Mouse (Mus musculus) heart, adult 2 months (tissue): ENCODE results near the gene Acvrl1. TPM values are rescaled to one million over a fixed set of nuclear protein-coding genes. Genes with fewer than 3 reads are reported as not detected.
"Not testable (repeated sequence)": the region's sequence is repeated elsewhere in the genome, so short reads cannot be mapped to it uniquely, and the experiment has no call there.

Experiments used
- DNase-seq, 2 experiments: peaks; one replicate each; pipeline ENCODE4 v3.0.0; 2021
- H3K27ac ChIP-seq: fragments of 200-600 bp; 2 replicates; pipeline ENCODE4 v1.8.1; 2022
- H3K27me3 ChIP-seq: fragments of 200-500 bp; 2 replicates; pipeline ENCODE4 v1.6.1; 2012; ENCODE audit warnings: mild to moderate bottlenecking, low read length, inconsistent platforms, mixed read lengths; ENCODE audit not compliant: control insufficient read depth, insufficient read depth
- H3K36me3 ChIP-seq: fragments of 200-500 bp; 2 replicates; pipeline ENCODE4 v1.6.1; 2012; ENCODE audit warnings: low read length, inconsistent platforms; ENCODE audit not compliant: control insufficient read depth, insufficient read depth
- H3K4me1 ChIP-seq: fragments of 200-500 bp; 2 replicates; pipeline ENCODE4 v1.6.1; 2011; ENCODE audit warnings: low read length; ENCODE audit not compliant: control insufficient read depth, insufficient read depth
- H3K4me3 ChIP-seq: fragments of 200-600 bp; 2 replicates; pipeline ENCODE4 v1.8.1; 2022
- H3K79me2 ChIP-seq: fragments of 200-500 bp; replicated peaks from 2 replicates; pipeline ENCODE4 v1.6.1; 2012; ENCODE audit warnings: mild to moderate bottlenecking, inconsistent platforms, low read length, moderate library complexity, mixed read lengths; ENCODE audit not compliant: control insufficient read depth, insufficient read depth
- H3K9ac ChIP-seq: fragments of 200-500 bp; 2 replicates; pipeline ENCODE4 v1.6.1; 2012; ENCODE audit warnings: low read depth, mild to moderate bottlenecking, control low read depth, inconsistent platforms, low read length, mixed read lengths
- CTCF ChIP-seq: fragments of 200-600 bp; IDR thresholded peaks from 2 replicates; pipeline ENCODE4 v1.8.1; 2022; ENCODE audit warnings: antibody characterized with exemption, mild to moderate bottlenecking, moderate library complexity
- EP300 ChIP-seq: fragments of 200-500 bp; IDR thresholded peaks from 2 replicates; pipeline ENCODE4 v1.6.1; 2011; ENCODE audit warnings: low read depth, low read length, control low read depth; ENCODE audit not compliant: insufficient read depth
- POLR2A ChIP-seq: fragments of 200-500 bp; IDR thresholded peaks from 2 replicates; pipeline ENCODE4 v1.6.1; 2011; ENCODE audit warnings: mild to moderate bottlenecking, low read depth, low read length, control low read depth; ENCODE audit not compliant: insufficient read depth
- WGBS: fragments of 180-500 bp; shearing (Covaris S2); methylation state at CpG from one replicate; pipeline ENCODE4 v1.1.7; 2018; 5-methylcytosine and 5-hydroxymethylcytosine counted together
- intact Hi-C: fragments of 180-260 bp; cut with DNase I; formaldehyde crosslinking; loops from one replicate; pipeline ENCODE4 v1.15.1; 2025
- polyA plus RNA-seq: library from polyadenylated mRNA; depleted of rRNA; stranded (reverse); fragments of >200 nt; gene quantifications from 2 replicates; pipeline ENCODE4 v1.2.3, GENCODE M21; 2012
- total RNA-seq, 2 experiments: library from RNA; stranded (reverse); gene quantifications; 2 replicates each; pipeline ENCODE4 v1.2.3; 2021

The Acvrl1 gene
- total and polyA plus RNA-seq, 3 experiments = 24.1 to 35.0 (median 29.5) TPM

GRCm38 (mm10) chr15:101113778-101114177, 14.5 kb upstream of the Acvrl1 start:
- not testable (repeated sequence) for H3K4me1 ChIP-seq, H3K4me3 ChIP-seq, H3K79me2 ChIP-seq, H3K27me3 ChIP-seq, H3K36me3 ChIP-seq, H3K9ac ChIP-seq, DNase-seq
- intact Hi-C loops = loop anchor here (1.0 kb wide), 1 partner anchor 32 kb away; no protein-coding TSS in a partner anchor
- WGBS = 66% methylated on average over 2 of the region's 2 CpGs
- H3K27ac ChIP-seq = peak overlapping the region; percentile 40
- TF ChIP-seq CTCF = peak; percentile 52

GRCm38 (mm10) chr15:101115511-101116110, 12.7 kb upstream of the Acvrl1 start, which contains the start of gene Ankrd33:
TSS of gene Ankrd33 (plus strand) at chr15:101115755.
- intact Hi-C loops = loop anchor here (5.0 kb wide), 1 partner anchor 38 kb away; the partner anchor contains the start of gene Fignl2
- 71% methylated on average over 5 of the region's 5 CpGs for WGBS
- DNase-seq = no peak

GRCm38 (mm10) chr15:101118399-101119125, 9.8 kb upstream of the Acvrl1 start:
- no peak overlapping the region for H3K4me3 ChIP-seq
- intact Hi-C loops = loop anchor here (2.0 to 5.0 kb wide), 2 partner anchors 41 to 80 kb away; partner anchors contain the start of gene Fignl2
- WGBS = 64% methylated on average over 14 of the region's 14 CpGs

More at GRCm38 (mm10) chr15:101115511-101116110, 12.7 kb upstream of the Acvrl1 start, which contains the start of gene Ankrd33:
- no peaks in the 10 kb centered on the region for H3K27me3 ChIP-seq
- no peaks in the 10 kb centered on the region for H3K79me2 ChIP-seq
- no peaks in the 10 kb centered on the region for H3K36me3 ChIP-seq
- TF ChIP-seq POLR2A = no peak
- no peak for TF ChIP-seq CTCF
- TF ChIP-seq EP300 = no peak
- no peak within 1 kb of the TSS for H3K4me3 ChIP-seq
- no peak within 1 kb of the TSS for H3K27ac ChIP-seq
- H3K9ac ChIP-seq = no peak within 1 kb of the TSS
- H3K4me1 ChIP-seq = peaks cover 3% of the 10 kb centered on the region; the same call in 1 of the 2 replicates

GRCm38 (mm10) chr15:101121411-101122289, 6.7 kb upstream of the Acvrl1 start:
- TF ChIP-seq POLR2A (no peak), EP300 (no peak), CTCF (no peak)
- H3K4me3 ChIP-seq = no peak overlapping the region
- DNase-seq = peak in 1 of 2 experiments; percentile 20
- H3K27me3 ChIP-seq = no peaks in the 10 kb centered on the region
- H3K4me1 ChIP-seq = peaks cover 11% of the 10 kb centered on the region
- no peaks in the 10 kb centered on the region for H3K79me2 ChIP-seq
- H3K27ac ChIP-seq = no peak overlapping the region; the same call in 1 of the 2 replicates
- WGBS = 86% methylated on average over 9 of the region's 9 CpGs
- intact Hi-C loops = no loop called here
- H3K36me3 ChIP-seq = no peaks in the 10 kb centered on the region
- no peak overlapping the region for H3K9ac ChIP-seq

More at GRCm38 (mm10) chr15:101118399-101119125, 9.8 kb upstream of the Acvrl1 start:
- Histone ChIP-seq H3K9ac (no peak overlapping the region), H3K36me3 (no peaks in the 10 kb centered on the region), H3K79me2 (no peaks in the 10 kb centered on the region), H3K27ac (no peak overlapping the region), H3K4me1 (peaks cover 10% of the 10 kb centered on the region), H3K27me3 (no peaks in the 10 kb centered on the region)
- TF ChIP-seq POLR2A = no peak
- peak; percentile 76 for TF ChIP-seq CTCF
- no peak for TF ChIP-seq EP300
- peak in 1 of 2 experiments; percentile 24 for DNase-seq

- Histone ChIP-seq H3K27me3 (no peaks in the 10 kb centered on the region), H3K79me2 (no peaks in the 10 kb centered on the region), H3K4me1 (peaks cover 13% of the 10 kb centered on the region), H3K9ac (no peak overlapping the region), H3K27ac (peak overlapping the region; percentile 94), H3K4me3 (no peak overlapping the region), H3K36me3 (no peaks in the 10 kb centered on the region)
- DNase-seq = peak; percentile 30 to 41
- no peak for TF ChIP-seq POLR2A
- TF ChIP-seq EP300 = no peak
- peak; percentile 49 for TF ChIP-seq CTCF
- intact Hi-C loops = no loop called here
- WGBS = 60% methylated on average over 2 of the region's 2 CpGs
Observed at GRCm38 (mm10) chr15:101122290-101122589, 6.1 kb upstream of the Acvrl1 start.
